Mouse (Mus musculus) cerebellum, adult 2 months (tissue): ENCODE measurements at regions not wholly inside any gene's neighbourhood (a gene's known extent, or its start where the extent isn't known, plus 50 kb on each side); places are given as distances from the start of the nearest gene placed in this dataset.

Source experiments
- CTCF ChIP-seq: fragments of 200-500 bp; IDR thresholded peaks from 2 replicates; pipeline ENCODE4 v1.5.1; 2011; ENCODE audit warnings: low read depth, mild to moderate bottlenecking, control low read depth, low read length, moderate library complexity, borderline replicate concordance; ENCODE audit not compliant: insufficient read depth
- POLR2A ChIP-seq: fragments of 200-500 bp; IDR thresholded peaks from 2 replicates; pipeline ENCODE4 v1.6.1; 2011; ENCODE audit warnings: low read length, control low read depth, borderline replicate concordance; ENCODE audit not compliant: insufficient read depth

GRCm38 (mm10) chr11:38280961-38281360 lies 1045.2 kb upstream of the Tenm2 start:
- TF ChIP-seq POLR2A (no peak), CTCF (no peak)
